Mouse (Mus musculus): ENCODE measurements at regions not wholly inside any gene's neighbourhood (a gene's known extent, or its start where the extent isn't known, plus 50 kb on each side); places are given as distances from the start of the nearest gene placed in this dataset.

DNA sequence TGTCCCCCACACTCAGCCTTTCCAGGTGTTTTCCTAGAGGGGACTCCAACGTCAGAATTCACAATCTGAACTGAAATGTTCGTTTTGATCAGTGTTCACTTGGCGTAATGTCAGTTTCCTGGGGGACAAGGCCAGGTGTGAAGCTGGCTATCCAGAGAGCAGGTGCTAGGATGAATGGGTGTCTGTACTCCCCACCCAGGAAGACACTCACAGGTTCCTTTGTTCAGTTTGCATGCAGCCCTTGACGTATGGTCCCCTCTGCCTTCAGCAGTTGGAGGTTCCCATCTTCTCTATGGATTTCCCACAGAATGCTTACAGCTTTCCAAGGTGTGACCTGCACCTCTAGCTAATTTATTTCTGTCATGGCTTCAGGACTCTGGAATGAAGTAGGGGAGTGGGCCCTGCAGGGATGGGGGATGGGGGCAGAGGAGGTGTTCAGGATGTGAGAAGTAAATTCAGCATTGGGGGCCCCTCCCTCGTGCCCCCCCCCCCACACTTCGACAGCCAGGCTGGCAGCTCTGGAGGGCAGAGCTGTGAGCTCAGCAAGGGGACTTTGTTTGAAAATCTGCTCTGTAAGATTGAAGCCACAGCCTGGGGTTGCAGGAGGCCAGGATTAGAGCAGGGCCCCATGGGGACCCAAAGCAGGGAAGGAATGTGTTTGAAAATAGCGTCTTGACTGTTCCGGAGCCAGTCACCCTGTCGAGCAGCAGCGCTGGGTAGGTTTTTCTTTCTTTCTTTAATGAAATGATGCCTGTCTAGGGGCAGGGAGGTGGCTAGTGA, 173.2 kb upstream of the Ubash3b start:
- no peak for ATAC-seq (ENCODE audit: poor library complexity, severe bottlenecking)

DNA sequence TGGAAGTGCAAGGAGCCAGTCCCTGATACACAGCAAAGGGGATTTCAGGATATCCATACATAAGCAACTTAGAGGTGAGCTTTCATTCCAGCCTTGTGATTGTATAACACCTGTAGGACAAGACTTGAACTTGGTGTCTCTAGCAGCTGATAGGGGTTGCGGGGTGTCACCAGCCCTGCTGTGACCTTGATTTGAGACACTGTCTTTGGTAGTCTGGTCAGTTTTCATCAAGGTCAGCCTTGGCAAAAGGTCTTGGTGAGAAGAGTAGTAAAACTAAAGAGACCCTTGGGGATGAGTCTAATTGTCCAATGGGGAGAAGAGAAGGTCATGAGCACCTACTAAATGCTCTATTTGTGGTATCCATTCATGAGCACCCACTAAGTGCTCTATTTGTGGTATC, 172.0 kb upstream of the Ubash3b start:
- no peak for ATAC-seq (ENCODE audit: poor library complexity, severe bottlenecking)

- ATAC-seq (ENCODE audit: poor library complexity, severe bottlenecking), result no peak
Observed at GRCm38 (mm10) chr9:41328959-41329358, 167.5 kb upstream of the Ubash3b start.

- no peak for ATAC-seq (ENCODE audit: poor library complexity, severe bottlenecking)
Observed at GRCm38 (mm10) chr9:41328480-41328879, 167.0 kb upstream of the Ubash3b start.

GRCm38 (mm10) chr9:41328056-41328455, 166.6 kb upstream of the Ubash3b start:
- ATAC-seq (ENCODE audit: poor library complexity, severe bottlenecking), result no peak

GRCm38 (mm10) chr9:41327561-41327960, 166.1 kb upstream of the Ubash3b start:
- ATAC-seq (ENCODE audit: poor library complexity, severe bottlenecking), result no peak

GRCm38 (mm10) chr9:41326772-41327560, 165.5 kb upstream of the Ubash3b start:
- no peak for ATAC-seq (ENCODE audit: poor library complexity, severe bottlenecking)

- ATAC-seq (ENCODE audit: poor library complexity, severe bottlenecking), result no peak
Observed at GRCm38 (mm10) chr9:41321521-41321920, 160.0 kb upstream of the Ubash3b start.

- ATAC-seq (ENCODE audit: poor library complexity, severe bottlenecking), result no peak
Observed at GRCm38 (mm10) chr9:41319066-41319465, 157.6 kb upstream of the Ubash3b start.

- ATAC-seq (ENCODE audit: poor library complexity, severe bottlenecking), result no peak
Observed at GRCm38 (mm10) chr9:41306229-41306628, 144.7 kb upstream of the Ubash3b start.

DNA sequence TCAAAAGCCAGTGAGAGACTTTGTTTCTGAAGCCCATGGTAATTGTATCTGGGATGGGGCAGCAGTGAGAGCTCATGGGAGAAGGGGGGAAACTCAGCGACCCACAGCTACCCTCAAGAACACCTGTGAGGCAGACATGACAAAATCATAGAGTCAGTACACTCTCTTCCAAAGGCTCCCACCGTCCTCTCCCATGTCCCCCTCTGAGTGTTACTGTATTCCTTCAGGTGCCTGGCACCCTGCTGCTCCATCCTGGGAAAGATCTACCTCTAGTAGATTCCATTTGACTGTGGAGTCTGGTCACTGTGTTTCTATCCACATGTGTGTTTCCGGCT, 142.0 kb upstream of the Ubash3b start:
- no peak for ATAC-seq (ENCODE audit: poor library complexity, severe bottlenecking)

- ATAC-seq (ENCODE audit: poor library complexity, severe bottlenecking), result no peak
Observed at GRCm38 (mm10) chr9:41302809-41303493, 141.5 kb upstream of the Ubash3b start.

DNA sequence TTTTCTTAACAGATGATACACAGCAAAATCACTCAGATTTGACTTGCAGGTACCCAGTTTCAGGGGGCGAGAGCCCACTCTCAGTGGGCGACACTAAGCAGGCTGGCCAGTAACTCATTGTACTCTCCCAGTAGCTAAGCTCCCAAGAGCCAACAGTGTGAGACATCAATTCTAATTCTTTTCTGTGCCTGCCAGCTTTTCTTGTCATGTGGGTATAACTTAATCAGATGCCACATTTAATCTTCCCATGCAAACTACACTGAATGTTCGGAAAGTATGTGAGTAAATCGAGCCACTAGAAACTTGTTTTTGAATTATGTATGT, 124.6 kb upstream of the Ubash3b start:
- ATAC-seq (ENCODE audit: poor library complexity, severe bottlenecking), result no peak

GRCm38 (mm10) chr9:41285266-41286144, 124.0 kb upstream of the Ubash3b start:
- ATAC-seq (ENCODE audit: poor library complexity, severe bottlenecking), result no peak

GRCm38 (mm10) chr9:41277726-41278125, 116.2 kb upstream of the Ubash3b start:
- ATAC-seq (ENCODE audit: poor library complexity, severe bottlenecking), result no peak

- no peak for ATAC-seq (ENCODE audit: poor library complexity, severe bottlenecking)
Observed at GRCm38 (mm10) chr9:41273839-41274271, 112.4 kb upstream of the Ubash3b start.

- ATAC-seq (ENCODE audit: poor library complexity, severe bottlenecking), result no peak
Observed at GRCm38 (mm10) chr9:41273171-41273781, 111.8 kb upstream of the Ubash3b start.

GRCm38 (mm10) chr9:41272596-41272995, 111.1 kb upstream of the Ubash3b start:
- ATAC-seq (ENCODE audit: poor library complexity, severe bottlenecking), result no peak

DNA sequence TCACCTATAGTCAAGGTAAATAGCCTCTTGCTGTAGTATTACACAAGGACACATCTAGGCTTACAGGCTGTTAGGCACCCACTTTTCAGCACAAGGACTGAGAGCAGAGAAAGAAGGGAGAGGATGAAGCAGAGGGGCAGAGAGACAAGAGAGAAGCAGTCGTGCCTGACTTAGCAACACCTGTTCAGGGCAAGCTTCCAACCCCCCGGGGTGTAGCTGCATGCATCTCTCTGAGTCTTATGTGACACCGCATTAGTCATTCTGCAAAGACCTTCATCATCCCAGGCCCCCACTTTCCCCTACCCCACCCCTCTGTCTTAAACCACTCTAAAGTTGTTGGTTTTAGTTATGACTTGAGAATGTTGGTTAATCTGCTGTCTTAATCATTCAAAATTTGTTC, 106.6 kb upstream of the Ubash3b start:
- ATAC-seq (ENCODE audit: poor library complexity, severe bottlenecking), result no peak

DNA sequence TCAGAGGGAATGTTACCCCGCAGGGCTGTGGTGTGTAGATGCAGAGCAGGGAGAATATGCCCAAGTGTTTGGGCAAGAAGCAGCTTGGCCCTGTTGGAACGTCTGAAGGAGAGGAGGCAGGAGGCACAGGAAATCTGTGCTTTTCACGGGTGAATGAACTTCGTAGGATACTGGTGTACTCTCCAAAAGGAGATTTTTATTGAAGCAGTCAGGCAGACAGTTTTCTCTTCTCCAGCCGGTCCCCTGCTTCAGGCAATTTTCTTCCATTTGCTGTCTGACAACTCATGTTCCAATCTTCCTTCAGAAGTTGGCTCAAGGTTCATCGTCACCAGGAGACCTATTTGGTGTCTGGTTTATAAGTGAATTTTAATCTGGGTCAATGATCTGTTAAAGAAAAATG, 103.0 kb upstream of the Ubash3b start:
- no peak for ATAC-seq (ENCODE audit: poor library complexity, severe bottlenecking)

Measured in megakaryocyte, adult 5-6 weeks (primary cell).